In genomic region chr16:38594435-38594834, GRCm38 (mm10) we compare ENCODE assay signal across 21 mouse cellular contexts. TPM values are rescaled to one million over a fixed set of nuclear protein-coding genes. Genes with fewer than 3 reads are reported as not detected.
A peak's percentile ranks its signal among the peaks of the same experiment; 100 is the strongest.
DNase-seq lines count a peak whose midpoint lies in the region; ATAC-seq and TF ChIP-seq lines count a peak whose summit lies in the region.
"Had no signal": no experiment of that assay in that cellular context is flagged by ENCODE, and none has a peak within 500 bp of the region (broad histone marks: within the 10 kb centered on the region; RNA-seq: fewer than 3 reads in every experiment).

No protein-coding gene starts in this region.

- no peak for TF ChIP-seq CTCF in CH12.LX (conservative IDR thresholded peaks at IDR 0.05 in 1 of 2, IDR thresholded peaks at IDR 0.05 in 1 of 2; ENCODE audit: low read depth in 2 of 2, low read length in 2 of 2)

- no peak overlapping the region for H3K4me3 ChIP-seq in heart, embryonic 10.5 days
- H3K4me3 ChIP-seq in midbrain, embryonic 11.5 days (ENCODE audit: low read depth, low read length) = no peak overlapping the region
- H3K4me3 ChIP-seq in midbrain, embryonic 16.5 days (ENCODE audit: low read depth, low read length) = no peak overlapping the region
- H3K4me3 ChIP-seq in CH12.LX (replicated peaks in 1 of 3; ENCODE audit: low read depth in 2 of 3, low read length in 2 of 3, poor library complexity in 1 of 3) = no peak overlapping the region

- no peaks in the 10 kb centered on the region for H3K27me3 ChIP-seq in heart, embryonic 10.5 days (ENCODE audit: insufficient read depth, poor library complexity, severe bottlenecking)
- H3K27me3 ChIP-seq in midbrain, embryonic 11.5 days (ENCODE audit: control insufficient read depth, insufficient read depth, low read length) = no peaks in the 10 kb centered on the region
- no peaks in the 10 kb centered on the region for H3K27me3 ChIP-seq in midbrain, embryonic 16.5 days (ENCODE audit: control insufficient read depth, insufficient read depth, low read depth, low read length)
- H3K27me3 ChIP-seq in CH12.LX (replicated peaks) = no peaks in the 10 kb centered on the region
- H3K27me3 ChIP-seq: Patski had no signal

- 58% methylated on average over 1 of the region's 1 CpGs for WGBS in heart, embryonic 10.5 days
- WGBS in midbrain, embryonic 11.5 days = 89% methylated on average over 1 of the region's 1 CpGs
- 96% methylated on average over 1 of the region's 1 CpGs for WGBS in midbrain, embryonic 16.5 days

- TF ChIP-seq EP300 in CH12.LX (IDR thresholded peaks at IDR 0.05; ENCODE audit: low read length) = no peak

- H3K4me1 ChIP-seq in heart, embryonic 10.5 days = no peaks in the 10 kb centered on the region
- H3K4me1 ChIP-seq in midbrain, embryonic 11.5 days (ENCODE audit: control insufficient read depth, insufficient read depth, low read length) = no peaks in the 10 kb centered on the region
- no peaks in the 10 kb centered on the region for H3K4me1 ChIP-seq in midbrain, embryonic 16.5 days (ENCODE audit: control insufficient read depth, insufficient read depth, low read length)
- H3K4me1 ChIP-seq in CH12.LX (ENCODE audit: control insufficient read depth in 1 of 2, insufficient read depth in 2 of 2) = no peaks in the 10 kb centered on the region

- H3K9ac ChIP-seq in midbrain, embryonic 11.5 days (ENCODE audit: low read length) = no peak overlapping the region
- H3K9ac ChIP-seq in midbrain, embryonic 16.5 days (ENCODE audit: low read depth, low read length) = no peak overlapping the region
- H3K9ac ChIP-seq in CH12.LX (ENCODE audit: insufficient read depth, low read depth) = no peak overlapping the region

- H3K4me2 ChIP-seq in midbrain, embryonic 11.5 days = no peak overlapping the region
- H3K4me2 ChIP-seq in midbrain, embryonic 16.5 days (ENCODE audit: low read length) = no peak overlapping the region
- no peak overlapping the region for H3K4me2 ChIP-seq in CH12.LX (ENCODE audit: insufficient read depth, low read depth, poor library complexity, severe bottlenecking)

- no peak overlapping the region for H3K27ac ChIP-seq in heart, embryonic 10.5 days
- H3K27ac ChIP-seq in midbrain, embryonic 11.5 days (ENCODE audit: low read depth, low read length) = no peak overlapping the region
- no peak overlapping the region for H3K27ac ChIP-seq in midbrain, embryonic 16.5 days (ENCODE audit: low read length)
- H3K27ac ChIP-seq in CH12.LX (ENCODE audit: insufficient read depth, low read depth) = no peak overlapping the region

- in situ Hi-C loops in CH12.LX (cut with MboI; ENCODE audit: low pct_ligation_motif_present, low pct_unique_long_range_greater_than_20kb, low sequenced_read_pairs) = no loop called here

- TF ChIP-seq POLR2A in CH12.LX (IDR thresholded peaks at IDR 0.05; ENCODE audit: low read depth, low read length) = no peak

- dilution Hi-C loops in CH12.LX (cut with MboI; ENCODE audit: extremely low pct_ligation_motif_present, extremely low pct_unique_long_range_greater_than_20kb, low sequenced_read_pairs) = no loop called here

- peaks cover 53% of the 10 kb centered on the region for H3K36me3 ChIP-seq in heart, embryonic 10.5 days
- peaks cover 5% of the 10 kb centered on the region for H3K36me3 ChIP-seq in midbrain, embryonic 11.5 days (ENCODE audit: control insufficient read depth, insufficient read depth, low read length)
- H3K36me3 ChIP-seq in midbrain, embryonic 16.5 days (ENCODE audit: control insufficient read depth, insufficient read depth, low read length) = peaks cover 6% of the 10 kb centered on the region
- peaks cover 20 to 49% of the 10 kb centered on the region in 2 experiments for H3K36me3 ChIP-seq in CH12.LX (replicated peaks in 1 of 2; ENCODE audit: control insufficient read depth in 1 of 2, insufficient read depth in 1 of 2, low read length in 1 of 2)

- H3K79me2 ChIP-seq in CH12.LX (replicated peaks; ENCODE audit: control insufficient read depth, extremely low read depth, insufficient read depth, poor library complexity, severe bottlenecking) = no peaks in the 10 kb centered on the region

- peak; percentile 68 for DNase-seq in heart, adult 11 months
- DNase-seq in heart, embryonic 10.5 days (ENCODE audit: low spot score) = no peak
- DNase-seq in midbrain, embryonic 11.5 days (ENCODE audit: low spot score, missing footprints) = peak; percentile 51
- DNase-seq in CH12.LX (ENCODE audit: extremely low read depth) = no peak
- no peak for DNase-seq in kidney, postnatal 14 days
- DNase-seq: adrenal gland, adult 2 months; adrenal gland, adult 8-10 months; adrenal gland, postnatal 10 days; adrenal gland, postnatal 14 days; adrenal gland, postnatal 25 days; adrenal gland, postnatal 36 days; B cell, adult 2 months; cerebellum, adult 11 months; cerebellum, adult 11-12 months; cerebellum, adult 18-20 months; cerebellum, adult 2 months had no signal

- ATAC-seq in midbrain, embryonic 11.5 days (ENCODE audit: low FRiP score) = no peak
- ATAC-seq in midbrain, embryonic 16.5 days = no peak
- ATAC-seq: activated CD4-positive, CD25-positive, alpha-beta regulatory T cell, adult 4 months; CD4-positive, CD25-positive, alpha-beta regulatory T cell, adult 4 months; Patski had no signal

- H3K9me3 ChIP-seq in heart, embryonic 10.5 days = no peaks in the 10 kb centered on the region
- H3K9me3 ChIP-seq in midbrain, embryonic 11.5 days (ENCODE audit: control insufficient read depth, low read length) = no peaks in the 10 kb centered on the region
- no peaks in the 10 kb centered on the region for H3K9me3 ChIP-seq in midbrain, embryonic 16.5 days (replicated peaks; ENCODE audit: control insufficient read depth, low read length, poor library complexity, severe bottlenecking)
- no peaks in the 10 kb centered on the region for H3K9me3 ChIP-seq in CH12.LX (replicated peaks; ENCODE audit: low read length)
- H3K9me3 ChIP-seq: G1E had no signal

- no peak for TF ChIP-seq RAD21 in CH12.LX (IDR thresholded peaks at IDR 0.05; ENCODE audit: low read depth, low read length)

TF ChIP-seq in CH12.LX, 34 proteins besides CTCF, POLR2A, EP300 and RAD21:
- TF ChIP-seq POLR2AphosphoS2 (IDR thresholded peaks at IDR 0.05; ENCODE audit: low read depth, low read length) (peak; percentile 71; the same call in 1 of the 2 replicates), MAFK (IDR thresholded peaks at IDR 0.05; ENCODE audit: insufficient replicate concordance, low read length) (no peak)
TF ChIP-seq in CH12.LX: peak in this region for 1.

RNA-seq across cellular contexts. Expression of gene Tmem39a, which starts 35.9 kb away (rescaled TPM):
- polyA plus RNA-seq in heart, embryonic 10.5 days (2016; fragmentation: Nextera tagmentation; extraction: Ambion mirVana) = 76.1 and 105 TPM in 2 replicates
- 79.4 and 80.5 TPM in 2 replicates for polyA plus RNA-seq in midbrain, embryonic 11.5 days (2014; fragmentation: Nextera tagmentation; extraction: Ambion mirVana)
- polyA plus RNA-seq in midbrain, embryonic 16.5 days (2015; fragmentation: Nextera tagmentation; extraction: Ambion mirVana) = 32.0 and 33.8 TPM in 2 replicates
- 61.9 and 66.5 TPM in 2 replicates for total RNA-seq in CH12.LX (2012; rRNA removed)
- total RNA-seq in CH12.LX (2014; rRNA removed) = 42.3 and 52.3 TPM in 2 replicates
- 120 and 137 TPM in 2 replicates for polyA plus RNA-seq in CH12.LX (2012; ENCODE audit: insufficient read length, low read depth)

RNA-seq across cellular contexts. Expression of gene Poglut1, which starts 44.4 kb away (rescaled TPM):
- polyA plus RNA-seq in heart, embryonic 10.5 days (2016; fragmentation: Nextera tagmentation; extraction: Ambion mirVana) = 40.2 and 50.6 TPM in 2 replicates
- polyA plus RNA-seq in midbrain, embryonic 11.5 days (2014; fragmentation: Nextera tagmentation; extraction: Ambion mirVana) = 68.4 and 75.9 TPM in 2 replicates
- polyA plus RNA-seq in midbrain, embryonic 16.5 days (2015; fragmentation: Nextera tagmentation; extraction: Ambion mirVana) = 51.4 and 54.8 TPM in 2 replicates
- total RNA-seq in CH12.LX (2012; rRNA removed) (41.4 and 44.2 TPM in 2 replicates), CH12.LX (2014; rRNA removed) (65.6 and 76.9 TPM in 2 replicates)
- polyA plus RNA-seq in CH12.LX (2012; ENCODE audit: insufficient read length, low read depth) = 54.7 and 54.8 TPM in 2 replicates

Comparison
In these comparisons a context has a peak if more than half of its experiments do, and no peak if none do; other contexts are left out.
1. DNase-seq: peak in heart, adult 11 months (single experiment) and midbrain, embryonic 11.5 days (single experiment); none in heart, embryonic 10.5 days (single experiment), CH12.LX (single experiment) and kidney, postnatal 14 days (single experiment).